Mouse (Mus musculus) hindbrain, embryonic 14.5 days (tissue): ENCODE measurements around the gene 1700001O22Rik. TPM values are rescaled to one million over a fixed set of nuclear protein-coding genes. Genes with fewer than 3 reads are reported as not detected.

Experiments used
- ATAC-seq: fragments of 200-750 bp; cut with Nextera tagmentation; 2 replicates; pipeline ENCODE4 v1.8.0; 2017; ENCODE audit warnings: moderate number of reproducible peaks, mild to moderate bottlenecking, moderate TSS enrichment, moderate library complexity; ENCODE audit not compliant: low FRiP score
- DNase-seq: peaks from one replicate; pipeline ENCODE4 v3.0.0-alpha.2; 2015; ENCODE audit warnings: low spot score
- H3K27ac ChIP-seq: fragments of 300-500 bp; sonication (generic); 2 replicates; pipeline ENCODE4 v1.5.1; 2014; ENCODE audit warnings: mild to moderate bottlenecking, moderate library complexity
- H3K27me3 ChIP-seq: fragments of 300-500 bp; sonication (generic); 2 replicates; pipeline ENCODE4 v1.6.1; 2014; ENCODE audit warnings: mild to moderate bottlenecking, low read length, mixed read lengths; ENCODE audit not compliant: control insufficient read depth, insufficient read depth
- H3K36me3 ChIP-seq: fragments of 300-500 bp; sonication (generic); replicated peaks from 2 replicates; pipeline ENCODE4 v1.6.1; 2014; ENCODE audit not compliant: control insufficient read depth, insufficient read depth
- H3K4me1 ChIP-seq: fragments of 300-500 bp; sonication (generic); replicated peaks from 2 replicates; pipeline ENCODE4 v1.6.1; 2014; ENCODE audit warnings: antibody characterized with exemption, low read length, mixed read lengths; ENCODE audit not compliant: control insufficient read depth, insufficient read depth
- H3K4me2 ChIP-seq: fragments of 300-500 bp; sonication (generic); replicated peaks from 2 replicates; pipeline ENCODE4 v1.6.1; 2014; ENCODE audit warnings: mild to moderate bottlenecking, moderate library complexity
- H3K4me3 ChIP-seq: fragments of 300-500 bp; sonication (generic); replicated peaks from 2 replicates; pipeline ENCODE4 v1.5.1; 2014; ENCODE audit warnings: mild to moderate bottlenecking, low read length
- H3K9ac ChIP-seq: fragments of 300-500 bp; sonication (generic); 2 replicates; pipeline ENCODE4 v1.6.1; 2014
- H3K9me3 ChIP-seq: fragments of 300-500 bp; sonication (generic); 2 replicates; pipeline ENCODE4 v1.6.1; 2016; ENCODE audit warnings: low read length; ENCODE audit not compliant: control insufficient read depth
- WGBS: fragments of 180-500 bp; shearing (Covaris S2); extraction: QIAGEN DNeasy Blood & Tissue Kit; methylation state at CpG from one replicate; pipeline ENCODE4 v1.1.7; 2014; 5-methylcytosine and 5-hydroxymethylcytosine counted together
- polyA plus RNA-seq: library from polyadenylated mRNA; unstranded; fragments of >200 nt; fragmentation: Nextera tagmentation; extraction: Ambion mirVana; gene quantifications from 2 replicates; pipeline ENCODE4 v1.2.1, GENCODE M21; 2014

Gene 1700001O22Rik
- polyA plus RNA-seq, 1 experiment from 2014 or later: 2.1 TPM

GRCm38 (mm10) chr2:30801067-30801852 lies 2.2 kb downstream of the 1700001O22Rik start:
- no peaks in the 10 kb centered on the region for H3K9me3 ChIP-seq
- peak overlapping the region; percentile 86 for H3K4me2 ChIP-seq
- no peak for DNase-seq
- peak; percentile 56; the same call in 1 of the 2 replicates for ATAC-seq
- H3K36me3 ChIP-seq: no peaks in the 10 kb centered on the region
- H3K4me1 ChIP-seq: peaks cover 24% of the 10 kb centered on the region
- no peak overlapping the region for H3K27ac ChIP-seq
- peaks cover 23% of the 10 kb centered on the region for H3K27me3 ChIP-seq
- H3K9ac ChIP-seq: peak overlapping the region; percentile 54
- H3K4me3 ChIP-seq: peak overlapping the region; percentile 37
- under 1% methylated on average over 76 of the region's 77 CpGs for WGBS

GRCm38 (mm10) chr2:30800671-30801066 lies 2.8 kb downstream of the 1700001O22Rik start:
- 36% methylated on average over 7 of the region's 7 CpGs for WGBS
- Histone ChIP-seq H3K9ac (no peak overlapping the region), H3K36me3 (no peaks in the 10 kb centered on the region), H3K9me3 (no peaks in the 10 kb centered on the region), H3K27ac (no peak overlapping the region), H3K4me2 (peak overlapping the region; percentile 86), H3K27me3 (peaks cover 23% of the 10 kb centered on the region), H3K4me3 (peak overlapping the region; percentile 37), H3K4me1 (peaks cover 30% of the 10 kb centered on the region)
- DNase-seq (no peak), ATAC-seq (no peak)

- WGBS: 74% methylated on average over 3 of the region's 3 CpGs
- Histone ChIP-seq H3K4me2 (no peak overlapping the region), H3K27me3 (peaks cover 23% of the 10 kb centered on the region), H3K9ac (no peak overlapping the region), H3K4me3 (no peak overlapping the region), H3K27ac (no peak overlapping the region), H3K9me3 (no peaks in the 10 kb centered on the region), H3K4me1 (peaks cover 33% of the 10 kb centered on the region), H3K36me3 (no peaks in the 10 kb centered on the region)
- no peak for ATAC-seq
- no peak for DNase-seq
Measured at GRCm38 (mm10) chr2:30799456-30799855, 4.0 kb downstream of the 1700001O22Rik start.

- WGBS: 6% methylated on average over 11 of the region's 11 CpGs
- H3K36me3 ChIP-seq: no peaks in the 10 kb centered on the region
- H3K9ac ChIP-seq: peak overlapping the region; percentile 12; the same call in 1 of the 2 replicates
- H3K4me2 ChIP-seq: peak overlapping the region; percentile 42
- DNase-seq (peak; percentile 85), ATAC-seq (peak; percentile 82)
- no peaks in the 10 kb centered on the region for H3K9me3 ChIP-seq
- peak overlapping the region; percentile 51 for H3K27ac ChIP-seq
- H3K27me3 ChIP-seq: peaks cover 7% of the 10 kb centered on the region; the same call in 1 of the 2 replicates
- peaks cover 31% of the 10 kb centered on the region for H3K4me1 ChIP-seq
- H3K4me3 ChIP-seq: no peak overlapping the region
Measured at GRCm38 (mm10) chr2:30796382-30796781, 7.1 kb downstream of the 1700001O22Rik start.

- no peaks in the 10 kb centered on the region for H3K36me3 ChIP-seq
- 56% methylated on average over 5 of the region's 5 CpGs for WGBS
- H3K4me2 ChIP-seq: no peak overlapping the region
- no peak for ATAC-seq
- no peaks in the 10 kb centered on the region for H3K9me3 ChIP-seq
- DNase-seq: no peak
- 0 out of 2 replicates have a peak overlapping the region, but pooled peaks have one; percentile 12 for H3K9ac ChIP-seq
- H3K4me1 ChIP-seq: peaks cover 26% of the 10 kb centered on the region
- peaks cover 3% of the 10 kb centered on the region; the same call in 1 of the 2 replicates for H3K27me3 ChIP-seq
- H3K27ac ChIP-seq: peak overlapping the region; percentile 51
- no peak overlapping the region for H3K4me3 ChIP-seq
Measured at GRCm38 (mm10) chr2:30795889-30796275, 7.6 kb downstream of the 1700001O22Rik start.

GRCm38 (mm10) chr2:30795271-30795888 lies 8.1 kb downstream of the 1700001O22Rik start:
- H3K4me2 ChIP-seq: peak overlapping the region; percentile 71
- peak overlapping the region; percentile 51; the same call in 1 of the 2 replicates for H3K27ac ChIP-seq
- no peaks in the 10 kb centered on the region for H3K9me3 ChIP-seq
- H3K4me3 ChIP-seq: no peak overlapping the region
- no peak overlapping the region for H3K9ac ChIP-seq
- no peak for ATAC-seq
- no peaks in the 10 kb centered on the region for H3K36me3 ChIP-seq
- H3K4me1 ChIP-seq: peaks cover 24% of the 10 kb centered on the region
- 56% methylated on average over 7 of the region's 7 CpGs for WGBS
- DNase-seq: no peak
- H3K27me3 ChIP-seq: no peaks in the 10 kb centered on the region

- Histone ChIP-seq H3K4me2 (peak overlapping the region; percentile 71), H3K4me1 (peaks cover 24% of the 10 kb centered on the region), H3K27me3 (no peaks in the 10 kb centered on the region), H3K27ac (peak overlapping the region; percentile 81; the same call in 1 of the 2 replicates), H3K36me3 (no peaks in the 10 kb centered on the region), H3K4me3 (peak overlapping the region; percentile 32), H3K9me3 (no peaks in the 10 kb centered on the region), H3K9ac (peak overlapping the region; percentile 49; the same call in 1 of the 2 replicates)
- ATAC-seq (peak; percentile 69), DNase-seq (peak; percentile 95)
- WGBS: 5% methylated on average over 48 of the region's 48 CpGs
Measured at GRCm38 (mm10) chr2:30794179-30795108, 9.0 kb downstream of the 1700001O22Rik start.

- 73% methylated on average over 7 of the region's 7 CpGs for WGBS
- H3K27ac ChIP-seq: no peak overlapping the region
- ATAC-seq (no peak), DNase-seq (no peak)
- no peak overlapping the region for H3K4me3 ChIP-seq
- H3K9ac ChIP-seq: no peak overlapping the region
- peaks cover 23% of the 10 kb centered on the region for H3K4me1 ChIP-seq
- H3K27me3 ChIP-seq: no peaks in the 10 kb centered on the region
- H3K9me3 ChIP-seq: no peaks in the 10 kb centered on the region
- no peak overlapping the region for H3K4me2 ChIP-seq
- H3K36me3 ChIP-seq: no peaks in the 10 kb centered on the region
Measured at GRCm38 (mm10) chr2:30792061-30792460, 11.4 kb downstream of the 1700001O22Rik start.
